Mouse (Mus musculus): ENCODE data around the gene Fabp3.

DNA sequence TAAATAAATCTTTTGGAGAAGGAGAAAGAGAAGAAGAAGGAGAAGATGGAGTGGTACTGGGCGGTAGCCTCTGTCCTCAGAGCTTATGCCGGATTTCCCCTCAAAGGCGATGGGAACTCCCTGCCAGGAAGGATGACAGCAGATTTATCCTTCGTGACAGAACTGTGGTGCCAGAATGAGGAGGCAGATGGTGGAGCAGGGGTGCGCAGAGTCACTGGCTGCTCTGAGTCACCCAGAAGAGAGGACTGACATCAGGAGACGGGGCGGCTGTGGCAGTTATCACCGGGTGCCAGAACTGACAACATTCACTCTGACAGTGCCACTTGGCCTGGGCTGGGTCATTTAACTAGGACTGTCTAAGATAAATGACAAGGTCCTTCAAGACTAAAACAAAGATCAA, 38.3 kb upstream of the Fabp3 start:
- TF ChIP-seq CTCF (IDR thresholded peaks at IDR 0.05) (no peak), POLR2A (IDR thresholded peaks at IDR 0.05; ENCODE audit: insufficient read depth, low read depth, low read length) (no peak)

All from heart, adult 2 months (tissue).